Mouse (Mus musculus) stomach, embryonic 14.5 days (tissue): ENCODE data around the gene Mettl18. TPM values are rescaled to one million over a fixed set of nuclear protein-coding genes. Genes with fewer than 3 reads are reported as not detected.
"Not testable (repeated sequence)": the region's sequence is repeated elsewhere in the genome, so short reads cannot be mapped to it uniquely, and the experiment has no call there.

Experiments used
- ATAC-seq: fragments of 200-750 bp; cut with Nextera tagmentation; 2 replicates; pipeline ENCODE4 v1.8.0; 2017; ENCODE audit warnings: low read depth, moderate TSS enrichment; ENCODE audit not compliant: insufficient number of reproducible peaks, insufficient read depth, low FRiP score
- H3K27ac ChIP-seq: fragments of 300-500 bp; sonication (generic); 2 replicates; pipeline ENCODE4 v1.5.1; 2014; ENCODE audit warnings: mild to moderate bottlenecking, low read length, moderate library complexity, mixed read lengths
- H3K27me3 ChIP-seq: fragments of 300-500 bp; sonication (generic); 2 replicates; pipeline ENCODE4 v1.6.1; 2014; ENCODE audit warnings: low read length, control low read depth, mixed read lengths; ENCODE audit not compliant: control insufficient read depth, insufficient read depth
- H3K36me3 ChIP-seq: fragments of 300-500 bp; sonication (generic); 2 replicates; pipeline ENCODE4 v1.6.1; 2014; ENCODE audit warnings: mild to moderate bottlenecking, control low read depth, low read length, moderate library complexity, mixed read lengths; ENCODE audit not compliant: control insufficient read depth, insufficient read depth
- H3K4me1 ChIP-seq: fragments of 300-500 bp; sonication (generic); 2 replicates; pipeline ENCODE4 v1.6.1; 2014; ENCODE audit warnings: low read length, control low read depth, mixed read lengths; ENCODE audit not compliant: control insufficient read depth, insufficient read depth
- H3K4me2 ChIP-seq: fragments of 300-500 bp; sonication (generic); replicated peaks from 2 replicates; pipeline ENCODE4 v1.6.1; 2014; ENCODE audit warnings: low read depth, low read length, control low read depth
- H3K4me3 ChIP-seq: fragments of 300-500 bp; sonication (generic); 2 replicates; pipeline ENCODE4 v1.5.1; 2014; ENCODE audit warnings: low read depth, low read length, control low read depth
- H3K9ac ChIP-seq: fragments of 300-500 bp; sonication (generic); replicated peaks from 2 replicates; pipeline ENCODE4 v1.6.1; 2014; ENCODE audit warnings: low read depth, mild to moderate bottlenecking, control low read depth, low read length, moderate library complexity, mixed read lengths
- H3K9me3 ChIP-seq: fragments of 300-500 bp; sonication (generic); 2 replicates; pipeline ENCODE4 v1.6.1; 2016; ENCODE audit warnings: low read depth, low read length, control low read depth; ENCODE audit not compliant: control insufficient read depth
- WGBS: fragments of 180-500 bp; shearing (Covaris S2); extraction: QIAGEN DNeasy Blood & Tissue Kit; methylation state at CpG from one replicate; pipeline ENCODE4 v1.1.7; 2014; 5-methylcytosine and 5-hydroxymethylcytosine counted together
- polyA plus RNA-seq: library from polyadenylated mRNA; unstranded; fragments of >200 nt; fragmentation: Nextera tagmentation; extraction: Ambion mirVana; gene quantifications from 2 replicates; pipeline ENCODE4 v1.2.1, GENCODE M21; 2014

The Mettl18 gene
- polyA plus RNA-seq, 1 experiment from 2014 or later, result 10.5 TPM

DNA sequence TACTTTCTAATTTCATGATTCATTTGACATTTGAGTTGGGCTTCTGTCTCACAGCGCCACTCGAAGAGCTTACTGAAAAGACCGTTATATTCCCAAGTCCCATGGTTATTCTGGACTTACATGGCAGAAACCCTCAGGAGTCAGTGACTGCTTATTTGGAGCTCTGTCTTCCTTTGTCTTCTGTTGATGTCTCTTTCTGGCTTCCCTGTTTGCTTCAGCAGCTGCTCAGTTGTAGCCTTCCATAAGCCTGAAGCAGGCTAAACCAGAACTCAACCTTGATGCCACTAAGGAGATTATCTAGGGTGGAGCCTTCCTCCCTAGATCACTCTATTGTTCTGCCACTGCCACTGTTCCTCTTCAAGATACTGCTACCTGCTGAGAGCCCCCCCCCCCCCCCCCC is 26.1 kb downstream of the Mettl18 start:
- H3K9me3 ChIP-seq, H3K9ac ChIP-seq, ATAC-seq, H3K36me3 ChIP-seq, H3K4me2 ChIP-seq, H3K27me3 ChIP-seq, H3K27ac ChIP-seq, H3K4me3 ChIP-seq, H3K4me1 ChIP-seq: not testable (repeated sequence)
- whole genome bisulfite sequencing, result 83% methylated on average over 3 of the region's 3 CpGs

DNA sequence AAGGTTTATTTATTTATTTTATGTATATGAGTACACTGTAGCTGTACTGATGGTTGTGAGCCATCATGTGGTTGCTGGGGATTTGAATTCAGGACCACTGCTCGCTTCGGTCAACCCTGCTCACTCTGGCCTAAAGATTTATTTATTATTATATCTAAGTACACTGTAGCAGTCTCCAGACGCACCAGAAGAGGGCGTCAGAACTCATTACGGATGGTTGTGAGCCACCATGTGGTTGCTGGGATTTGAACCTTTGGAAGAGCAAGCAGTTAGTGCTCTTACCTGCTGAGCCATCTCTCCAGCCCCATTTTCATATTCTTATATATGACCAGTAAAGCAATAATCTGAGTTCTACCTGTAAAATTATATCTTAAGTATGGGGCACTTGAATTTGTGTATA is 27.4 kb downstream of the Mettl18 start:
- not testable (repeated sequence) for H3K4me1 ChIP-seq, H3K27ac ChIP-seq, H3K9me3 ChIP-seq, H3K4me3 ChIP-seq, H3K9ac ChIP-seq, H3K36me3 ChIP-seq, H3K27me3 ChIP-seq, ATAC-seq, H3K4me2 ChIP-seq
- 78% methylated on average over 5 of the region's 5 CpGs for WGBS

- ATAC-seq, result no peak
- H3K9ac ChIP-seq, result no peak overlapping the region
- H3K27me3 ChIP-seq, result no peaks in the 10 kb centered on the region
- H3K36me3 ChIP-seq, result no peaks in the 10 kb centered on the region
- no peak overlapping the region for H3K27ac ChIP-seq
- 84% methylated on average over 4 of the region's 4 CpGs for WGBS
- H3K9me3 ChIP-seq, result no peaks in the 10 kb centered on the region
- no peak overlapping the region for H3K4me3 ChIP-seq
- no peak overlapping the region for H3K4me2 ChIP-seq
- H3K4me1 ChIP-seq, result no peaks in the 10 kb centered on the region
Observed at GRCm38 (mm10) chr1:164025685-164026084, 31.0 kb downstream of the Mettl18 start.

GRCm38 (mm10) chr1:164027416-164027815 is 32.7 kb downstream of the Mettl18 start:
- Histone ChIP-seq H3K4me3 (no peak overlapping the region), H3K4me2 (no peak overlapping the region), H3K9ac (no peak overlapping the region), H3K27ac (no peak overlapping the region), H3K9me3 (no peaks in the 10 kb centered on the region), H3K4me1 (no peaks in the 10 kb centered on the region), H3K36me3 (no peaks in the 10 kb centered on the region), H3K27me3 (no peaks in the 10 kb centered on the region)
- ATAC-seq, result no peak
- WGBS, result 60% methylated on average over 5 of the region's 5 CpGs

DNA sequence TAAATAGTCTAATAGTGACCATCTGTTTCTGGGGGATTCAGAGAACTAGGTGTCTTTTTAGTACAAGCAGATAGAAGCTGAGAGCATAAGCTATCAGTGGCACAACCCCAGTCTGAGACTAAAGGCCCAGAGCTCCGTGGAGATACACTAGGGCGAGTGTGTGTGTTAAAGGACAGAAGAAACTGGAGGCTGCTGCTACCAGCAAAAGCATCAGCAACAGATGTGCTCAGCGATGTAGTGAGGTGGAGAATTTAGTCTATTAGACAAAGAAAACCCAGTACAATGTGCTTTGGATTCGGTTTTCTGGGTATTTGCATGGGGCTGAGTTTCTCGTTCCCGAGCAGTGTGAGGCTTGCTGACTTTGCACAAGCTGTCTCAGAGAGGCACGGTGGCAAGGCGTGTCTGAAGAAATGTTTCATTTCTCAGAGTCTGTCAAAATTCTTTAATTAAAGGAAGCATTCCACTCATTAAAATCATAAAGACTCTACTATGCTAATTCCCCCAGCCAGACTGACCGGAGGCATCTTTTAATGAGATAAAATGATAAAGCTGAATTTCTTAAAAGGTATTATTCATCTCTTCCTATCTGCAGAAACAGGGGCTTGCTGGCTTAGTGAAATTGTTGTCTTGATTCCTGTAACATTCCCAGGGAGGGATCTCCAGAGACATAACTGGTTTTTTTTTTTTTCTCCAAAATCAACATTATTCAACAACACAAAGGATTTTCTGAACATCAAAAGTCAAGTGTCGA is 45.9 kb downstream of the Mettl18 start:
- ATAC-seq, result no peak
- WGBS, result 78% methylated on average over 10 of the region's 10 CpGs
- no peak overlapping the region for H3K9ac ChIP-seq

GRCm38 (mm10) chr1:164043549-164043948 is 48.9 kb downstream of the Mettl18 start:
- no peak for ATAC-seq

More for the DNA sequence above, 45.9 kb downstream of the Mettl18 start:
- no peaks in the 10 kb centered on the region for H3K4me1 ChIP-seq
- H3K9me3 ChIP-seq, result no peaks in the 10 kb centered on the region
- H3K27me3 ChIP-seq, result no peaks in the 10 kb centered on the region
- H3K4me2 ChIP-seq, result no peak overlapping the region
- no peaks in the 10 kb centered on the region for H3K36me3 ChIP-seq
- H3K4me3 ChIP-seq, result no peak overlapping the region
- H3K27ac ChIP-seq, result no peak overlapping the region

More at GRCm38 (mm10) chr1:164043549-164043948, 48.9 kb downstream of the Mettl18 start:
- Histone ChIP-seq H3K27ac (no peak overlapping the region), H3K9me3 (no peaks in the 10 kb centered on the region), H3K4me2 (no peak overlapping the region), H3K9ac (no peak overlapping the region), H3K4me1 (no peaks in the 10 kb centered on the region), H3K36me3 (no peaks in the 10 kb centered on the region), H3K27me3 (no peaks in the 10 kb centered on the region), H3K4me3 (no peak overlapping the region)
- WGBS, result 56% methylated on average over 3 of the region's 3 CpGs

Other genes starting within 250 kb of the Mettl18 start
- 43.9 and 49.6 TPM in 2 replicates for gene Kifap3, start 215.3 kb upstream of the Mettl18 start, polyA plus RNA-seq
- 16.6 and 22.6 TPM in 2 replicates for gene Scyl3, start 65.8 kb upstream of the Mettl18 start, polyA plus RNA-seq
- 22.2 and 24.3 TPM in 2 replicates for gene BC055324, start 93 bp upstream of the Mettl18 start, polyA plus RNA-seq
- gene Sele, start 53.3 kb downstream of the Mettl18 start, polyA plus RNA-seq, result not detected in 2 replicates
- gene Sell, start 67.1 kb downstream of the Mettl18 start, polyA plus RNA-seq, result 0.41 and 0.63 TPM in 2 replicates
- gene Selp, start 120.4 kb downstream of the Mettl18 start, polyA plus RNA-seq, result not detected in 2 replicates
- gene F5, start 156.9 kb downstream of the Mettl18 start, polyA plus RNA-seq, result 0.54 and 0.70 TPM in 2 replicates